Mouse (Mus musculus) megakaryocyte, embryonic 14.5 days (primary cell): ENCODE measurements around the gene Erlec1.

Source experiments
- FLI1 ChIP-seq: IDR thresholded peaks from 2 replicates; pipeline ENCODE4 v1.6.1; 2012; ENCODE audit warnings: low read length, inconsistent platforms, mixed read lengths
- GATA1 ChIP-seq: IDR thresholded peaks from 3 replicates; pipeline ENCODE4 v1.6.1; 2012; ENCODE audit warnings: mixed read lengths, low read length, inconsistent platforms, borderline replicate concordance

- no peak for TF ChIP-seq GATA1
- TF ChIP-seq FLI1 = no peak
These were observed 68.8 kb downstream of the Erlec1 start, which contains the start of the genes Gpr75 and Asb3 for GRCm38 (mm10) chr11:30885171-30885871.
